Mouse (Mus musculus): Measurements from ENCODE around the gene Fbxo39.

The Fbxo39 gene

DNA sequence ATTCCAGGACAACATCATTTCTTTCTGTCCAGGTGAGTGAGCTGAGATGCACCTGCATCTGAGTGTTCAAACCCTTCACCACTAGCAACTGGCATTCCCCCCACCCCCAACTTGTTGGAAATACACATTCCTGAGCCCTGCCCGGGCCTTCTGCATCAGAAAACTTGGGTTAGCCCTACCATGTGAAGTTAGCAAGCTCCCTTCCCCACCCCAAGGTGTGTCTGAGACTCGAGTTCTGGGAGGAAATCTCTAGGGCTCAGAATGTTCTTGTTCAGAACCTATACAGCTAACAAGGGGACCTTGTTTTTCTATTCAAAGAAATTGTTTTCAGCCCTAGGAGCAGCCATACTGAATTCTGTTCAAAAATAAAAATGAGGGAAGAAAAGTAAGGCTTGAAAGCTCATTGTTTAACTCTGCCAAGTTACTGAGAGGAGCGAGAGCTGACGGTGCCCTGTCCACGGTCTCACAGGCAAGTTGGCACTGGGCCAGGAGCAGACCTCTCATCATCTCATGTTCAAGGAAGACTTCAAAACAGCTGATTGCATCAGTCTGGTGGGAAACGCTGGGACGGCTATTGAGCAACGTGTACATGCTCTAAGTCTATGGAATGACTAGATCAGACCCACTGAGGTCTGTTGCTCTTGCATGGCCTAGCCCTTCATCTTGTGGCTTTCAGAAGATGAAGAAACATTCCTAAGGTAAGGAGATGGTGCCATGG lies 49.4 kb downstream of the Fbxo39 start:
- DNase-seq, result no peak

DNA sequence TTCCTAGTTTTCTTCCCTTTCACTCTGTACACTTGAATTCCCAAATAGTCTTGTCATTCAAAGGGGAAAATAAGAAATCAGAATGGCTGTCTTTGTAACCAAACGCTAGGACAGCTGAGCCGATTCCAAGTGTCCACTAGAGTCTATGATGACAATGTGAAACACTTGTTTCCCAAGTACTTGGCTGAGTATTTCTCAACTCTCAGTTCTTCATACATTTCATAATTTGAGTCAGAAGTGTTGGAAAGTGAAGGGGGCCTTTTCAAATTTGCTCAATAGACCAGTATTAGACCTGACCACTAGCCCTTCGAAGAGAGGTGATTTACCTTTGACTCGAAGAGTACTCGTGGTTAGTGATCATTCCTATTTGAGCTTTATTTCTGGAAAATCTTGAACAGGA lies 50.3 kb downstream of the Fbxo39 start:
- no peak for DNase-seq

DNA sequence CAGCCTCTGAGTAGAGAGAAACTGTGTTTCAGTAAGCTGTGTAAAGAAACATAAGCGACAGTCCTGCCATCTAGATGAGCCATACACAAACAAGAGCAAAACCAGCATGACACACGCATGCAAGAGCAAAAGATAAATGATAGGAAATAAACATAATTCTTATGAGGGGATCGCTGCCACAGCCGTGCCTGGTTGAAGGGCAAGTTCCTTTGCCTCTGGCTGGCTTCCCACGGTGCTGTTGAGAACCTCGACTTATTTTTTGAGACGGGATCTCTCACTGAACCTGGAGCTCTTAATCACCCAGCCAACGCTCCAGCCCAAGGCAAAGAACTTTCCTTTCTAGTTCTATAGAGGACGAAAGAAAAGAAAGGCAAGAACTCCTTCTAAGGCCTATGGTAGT lies 51.9 kb downstream of the Fbxo39 start:
- DNase-seq, result no peak

DNA sequence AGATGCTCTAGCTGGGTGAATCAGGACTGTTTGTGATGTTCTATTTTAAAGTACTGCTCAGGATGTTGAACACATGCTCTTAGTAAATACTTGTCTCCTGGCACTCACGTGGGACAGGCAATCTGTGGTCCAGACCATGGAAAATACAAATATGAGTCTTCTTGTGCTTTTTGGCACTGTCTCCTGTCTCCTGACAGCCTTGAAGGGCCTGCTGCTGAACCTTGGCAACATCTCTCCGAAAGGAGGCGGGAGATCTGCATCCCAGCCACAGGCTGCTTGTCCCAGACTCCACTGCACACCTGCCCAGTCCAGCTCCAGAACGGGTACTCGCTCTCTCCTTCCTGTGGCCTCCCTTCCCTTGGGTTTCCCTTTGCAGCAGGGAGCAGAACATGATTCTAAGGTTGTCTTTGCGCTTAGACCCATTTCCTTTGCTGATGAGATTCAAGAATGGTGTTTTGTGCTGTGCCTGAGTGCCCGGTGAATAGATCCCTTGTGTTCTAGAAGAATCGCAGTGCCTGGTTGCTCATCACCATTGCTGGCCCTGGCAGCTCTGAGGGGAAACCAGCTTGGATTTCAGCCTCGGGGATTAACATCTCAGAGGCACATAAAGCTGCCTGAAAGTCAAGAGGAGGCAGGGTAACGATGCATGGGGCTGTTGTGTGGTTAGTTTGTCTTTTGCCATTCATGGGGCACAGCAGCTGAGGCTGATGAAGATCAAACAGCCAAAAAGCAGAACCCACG lies 53.9 kb downstream of the Fbxo39 start:
- no peak for DNase-seq
